Mouse (Mus musculus): ENCODE data around the gene Dyrk3.

GRCm38 (mm10) chr1:131115932-131116331 lies 22.2 kb downstream of the Dyrk3 start:
- TF ChIP-seq CTCF (IDR thresholded peaks at IDR 0.05; ENCODE audit: borderline replicate concordance, extremely low read depth, insufficient read depth, insufficient read length) (peak; percentile 83; the same call in 1 of the 2 replicates), POLR2A (IDR thresholded peaks at IDR 0.05; ENCODE audit: borderline replicate concordance, extremely low read depth, insufficient read depth, insufficient read length, poor library complexity, severe bottlenecking) (no peak)
